Mouse (Mus musculus) intestine, postnatal 0 days (tissue): ENCODE data around the gene Lrrc4. TPM values are rescaled to one million over a fixed set of nuclear protein-coding genes. Genes with fewer than 3 reads are reported as not detected.

ENCODE experiments used
- ATAC-seq: fragments of 200-750 bp; cut with Nextera tagmentation; 2 replicates; pipeline ENCODE4 v1.8.0; 2017; ENCODE audit warnings: mild to moderate bottlenecking, moderate TSS enrichment, moderate library complexity
- H3K27ac ChIP-seq: fragments of 300-500 bp; sonication (generic); 2 replicates; pipeline ENCODE4 v1.5.1; 2014; ENCODE audit warnings: mild to moderate bottlenecking, low read depth, low read length, moderate library complexity
- H3K27me3 ChIP-seq: fragments of 300-500 bp; sonication (generic); replicated peaks from 2 replicates; pipeline ENCODE4 v1.6.1; 2014; ENCODE audit warnings: low read length, mixed read lengths; ENCODE audit not compliant: control insufficient read depth, insufficient read depth
- H3K36me3 ChIP-seq: fragments of 300-500 bp; sonication (generic); 2 replicates; pipeline ENCODE4 v1.6.1; 2014; ENCODE audit warnings: mild to moderate bottlenecking, moderate library complexity; ENCODE audit not compliant: control insufficient read depth, insufficient read depth
- H3K4me1 ChIP-seq: fragments of 300-500 bp; sonication (generic); replicated peaks from 2 replicates; pipeline ENCODE4 v1.6.1; 2014; ENCODE audit warnings: antibody characterized with exemption, low read length, mixed read lengths; ENCODE audit not compliant: control insufficient read depth, insufficient read depth
- H3K4me2 ChIP-seq: fragments of 300-500 bp; sonication (generic); replicated peaks from 2 replicates; pipeline ENCODE4 v1.6.1; 2014; ENCODE audit warnings: low read depth, mild to moderate bottlenecking, moderate library complexity
- H3K4me3 ChIP-seq: fragments of 300-500 bp; sonication (generic); 2 replicates; pipeline ENCODE4 v1.5.1; 2014; ENCODE audit warnings: low read depth, low read length
- H3K9ac ChIP-seq: fragments of 300-500 bp; sonication (generic); 2 replicates; pipeline ENCODE4 v1.6.1; 2014; ENCODE audit warnings: mild to moderate bottlenecking, low read depth, low read length
- H3K9me3 ChIP-seq: fragments of 300-500 bp; sonication (generic); 2 replicates; pipeline ENCODE4 v1.6.1; 2016; ENCODE audit warnings: mixed run types; ENCODE audit not compliant: control insufficient read depth
- CTCF ChIP-seq: sonication (generic); IDR thresholded peaks from 2 replicates; pipeline ENCODE4 v1.5.1; 2016; ENCODE audit warnings: low read depth, mild to moderate bottlenecking, control low read depth, antibody characterized with exemption, moderate library complexity
- WGBS: fragments of 180-500 bp; shearing (Covaris S2); extraction: QIAGEN DNeasy Blood & Tissue Kit; methylation state at CpG from one replicate; pipeline ENCODE4 v1.1.7; 2014; 5-methylcytosine and 5-hydroxymethylcytosine counted together
- polyA plus RNA-seq: library from polyadenylated mRNA; unstranded; fragments of >200 nt; fragmentation: Nextera tagmentation; extraction: Ambion mirVana; gene quantifications from 2 replicates; pipeline ENCODE4 v1.2.1, GENCODE M21; 2015

The Lrrc4 gene
- polyA plus RNA-seq, 1 experiment from 2014 or later = 3.2 TPM

GRCm38 (mm10) chr6:28814895-28815294 lies 16.7 kb downstream of the Lrrc4 start:
- ATAC-seq = no peak
- TF ChIP-seq CTCF = no peak
- no peak overlapping the region for H3K27ac ChIP-seq
- no peaks in the 10 kb centered on the region for H3K4me1 ChIP-seq
- no peaks in the 10 kb centered on the region for H3K27me3 ChIP-seq
- H3K4me2 ChIP-seq = no peak overlapping the region
- no peaks in the 10 kb centered on the region; the same call in 1 of the 2 replicates for H3K36me3 ChIP-seq
- WGBS = 74% methylated on average over 2 of the region's 2 CpGs
- H3K9ac ChIP-seq = no peak overlapping the region
- no peaks in the 10 kb centered on the region for H3K9me3 ChIP-seq
- no peak overlapping the region for H3K4me3 ChIP-seq

GRCm38 (mm10) chr6:28813057-28813456 lies 18.5 kb downstream of the Lrrc4 start:
- Histone ChIP-seq H3K4me1 (no peaks in the 10 kb centered on the region), H3K9ac (no peak overlapping the region), H3K36me3 (no peaks in the 10 kb centered on the region), H3K27me3 (no peaks in the 10 kb centered on the region), H3K27ac (no peak overlapping the region), H3K4me3 (no peak overlapping the region), H3K4me2 (no peak overlapping the region), H3K9me3 (no peaks in the 10 kb centered on the region)
- ATAC-seq = no peak
- TF ChIP-seq CTCF = no peak
- 83% methylated on average over 9 of the region's 9 CpGs for WGBS

- Histone ChIP-seq H3K9me3 (no peaks in the 10 kb centered on the region), H3K27ac (no peak overlapping the region), H3K4me2 (no peak overlapping the region), H3K4me3 (no peak overlapping the region), H3K4me1 (no peaks in the 10 kb centered on the region), H3K36me3 (0 out of 2 replicates have a peak, but pooled peaks cover 2% of the 10 kb centered on the region), H3K27me3 (no peaks in the 10 kb centered on the region), H3K9ac (no peak overlapping the region)
- WGBS = 86% methylated on average over 5 of the region's 5 CpGs
- ATAC-seq = no peak
- TF ChIP-seq CTCF = no peak
These were observed 26.8 kb downstream of the Lrrc4 start for GRCm38 (mm10) chr6:28804751-28805150.

- WGBS = 93% methylated on average over 6 of the region's 6 CpGs
- no peak overlapping the region for H3K4me2 ChIP-seq
- H3K9me3 ChIP-seq = no peaks in the 10 kb centered on the region
- 0 out of 2 replicates have a peak, but pooled peaks cover 2% of the 10 kb centered on the region for H3K36me3 ChIP-seq
- H3K27me3 ChIP-seq = no peaks in the 10 kb centered on the region
- ATAC-seq = no peak
- no peaks in the 10 kb centered on the region for H3K4me1 ChIP-seq
- no peak overlapping the region for H3K27ac ChIP-seq
- H3K9ac ChIP-seq = no peak overlapping the region
- no peak for TF ChIP-seq CTCF
- no peak overlapping the region for H3K4me3 ChIP-seq
These were observed 27.8 kb downstream of the Lrrc4 start for GRCm38 (mm10) chr6:28803678-28804279.

- H3K36me3 ChIP-seq = peaks cover 13% of the 10 kb centered on the region
- 98% methylated on average over 3 of the region's 3 CpGs for WGBS
- TF ChIP-seq CTCF = no peak
These were observed 30.6 kb downstream of the Lrrc4 start for GRCm38 (mm10) chr6:28800976-28801375.

GRCm38 (mm10) chr6:28799818-28800217 lies 31.7 kb downstream of the Lrrc4 start:
- no peak for TF ChIP-seq CTCF
- H3K4me3 ChIP-seq = no peak overlapping the region
- no peak overlapping the region for H3K9ac ChIP-seq
- ATAC-seq = no peak
- no peaks in the 10 kb centered on the region for H3K27me3 ChIP-seq
- H3K27ac ChIP-seq = no peak overlapping the region
- H3K4me1 ChIP-seq = no peaks in the 10 kb centered on the region
- no peaks in the 10 kb centered on the region for H3K9me3 ChIP-seq
- H3K4me2 ChIP-seq = no peak overlapping the region
- WGBS = 92% methylated on average over 2 of the region's 2 CpGs
- peaks cover 17% of the 10 kb centered on the region for H3K36me3 ChIP-seq

More at GRCm38 (mm10) chr6:28800976-28801375, 30.6 kb downstream of the Lrrc4 start:
- Histone ChIP-seq H3K4me1 (no peaks in the 10 kb centered on the region), H3K4me3 (no peak overlapping the region), H3K9ac (no peak overlapping the region), H3K27me3 (no peaks in the 10 kb centered on the region), H3K27ac (no peak overlapping the region), H3K4me2 (no peak overlapping the region), H3K9me3 (no peaks in the 10 kb centered on the region)
- no peak for ATAC-seq
